ENCODE assay signal across 13 mouse cellular contexts in genomic region chr7:115630691-115631090, GRCm38 (mm10).
"Had no signal": no experiment of that assay in that cellular context is flagged by ENCODE, and none has a peak within 500 bp of the region (broad histone marks: within the 10 kb centered on the region; RNA-seq: fewer than 3 reads in every experiment).

No protein-coding gene starts in this region.

- H3K4me3 ChIP-seq: intestine, embryonic 15.5 days; left cerebral cortex, adult 2 months; limb, embryonic 12.5 days; myocyte; neural tube, embryonic 15.5 days had no signal

- DNase-seq: kidney, adult 8-10 months; kidney, postnatal 25 days; lung, postnatal 10 days; midbrain, embryonic 14.5 days; right cerebral cortex, adult 18-20 months; right cerebral cortex, postnatal 25 days; thymus, postnatal 36 days had no signal

- H3K27ac ChIP-seq: intestine, embryonic 15.5 days; left cerebral cortex, adult 2 months; liver, embryonic 14.5 days; neural tube, embryonic 15.5 days had no signal

- H3K4me2 ChIP-seq: intestine, embryonic 15.5 days; limb, embryonic 12.5 days; neural tube, embryonic 15.5 days had no signal

- H3K36me3 ChIP-seq: intestine, embryonic 15.5 days; limb, embryonic 12.5 days; neural tube, embryonic 15.5 days had no signal

- ATAC-seq: intestine, embryonic 15.5 days had no signal

- H3K9ac ChIP-seq: intestine, embryonic 15.5 days; limb, embryonic 12.5 days; liver, embryonic 14.5 days; neural tube, embryonic 15.5 days had no signal

- H3K27me3 ChIP-seq: intestine, embryonic 15.5 days; limb, embryonic 12.5 days; neural tube, embryonic 15.5 days had no signal

- H3K9me3 ChIP-seq: intestine, embryonic 15.5 days; limb, embryonic 12.5 days; neural tube, embryonic 15.5 days had no signal
